Mouse (Mus musculus) forebrain, embryonic 10.5 days (tissue): Measurements from ENCODE around the gene Tlr12. TPM values are rescaled to one million over a fixed set of nuclear protein-coding genes. Genes with fewer than 3 reads are reported as not detected.
"Not testable (repeated sequence)": the region's sequence is repeated elsewhere in the genome, so short reads cannot be mapped to it uniquely, and the experiment has no call there.

Experiments
- DNase-seq: peaks from one replicate; pipeline ENCODE4 v3.0.0-alpha.2; 2017; ENCODE audit warnings: low spot score; ENCODE audit errors: extremely low spot score
- H3K27ac ChIP-seq: fragments of 300-500 bp; sonication (generic); 2 replicates; pipeline ENCODE4 v1.5.1; 2016; ENCODE audit warnings: mild to moderate bottlenecking
- H3K27me3 ChIP-seq: fragments of 300-500 bp; sonication (generic); 2 replicates; pipeline ENCODE4 v1.6.1; 2016; ENCODE audit warnings: mild to moderate bottlenecking; ENCODE audit not compliant: poor library complexity, severe bottlenecking
- H3K36me3 ChIP-seq: fragments of 300-500 bp; sonication (generic); replicated peaks from 2 replicates; pipeline ENCODE4 v1.6.1; 2016; ENCODE audit warnings: mild to moderate bottlenecking, moderate library complexity
- H3K4me1 ChIP-seq: fragments of 300-500 bp; sonication (generic); 2 replicates; pipeline ENCODE4 v1.6.1; 2016
- H3K4me3 ChIP-seq: fragments of 300-500 bp; sonication (generic); 2 replicates; pipeline ENCODE4 v1.5.1; 2016; ENCODE audit warnings: mild to moderate bottlenecking, moderate library complexity
- H3K9me3 ChIP-seq: fragments of 300-500 bp; sonication (generic); 2 replicates; pipeline ENCODE4 v1.6.1; 2016; ENCODE audit warnings: mild to moderate bottlenecking, moderate library complexity
- WGBS: fragments of 180-500 bp; shearing (Covaris S2); methylation state at CpG from one replicate; pipeline ENCODE4 v1.1.7; 2016; 5-methylcytosine and 5-hydroxymethylcytosine counted together
- polyA plus RNA-seq: library from polyadenylated mRNA; unstranded; fragments of >200 nt; fragmentation: Nextera tagmentation; extraction: Ambion mirVana; gene quantifications from 2 replicates; pipeline ENCODE4 v1.2.1, GENCODE M21; 2016

Gene Tlr12
- polyA plus RNA-seq, 1 experiment from 2014 or later = 0.63 TPM

- not testable (repeated sequence) for H3K4me3 ChIP-seq, DNase-seq, H3K9me3 ChIP-seq, H3K27ac ChIP-seq
- H3K4me1 ChIP-seq = peaks cover 25% of the 10 kb centered on the region
- peaks cover 14% of the 10 kb centered on the region for H3K27me3 ChIP-seq
- 82% methylated on average over 3 of the region's 3 CpGs for WGBS
- peaks cover 13% of the 10 kb centered on the region; the same call in 1 of the 2 replicates for H3K36me3 ChIP-seq
These were observed 6.7 kb downstream of the Tlr12 start for GRCm38 (mm10) chr4:128611726-128612125.

GRCm38 (mm10) chr4:128610706-128611105 lies 7.7 kb downstream of the Tlr12 start:
- Histone ChIP-seq H3K36me3 (peaks cover 17% of the 10 kb centered on the region; the same call in 1 of the 2 replicates), H3K27ac (0 out of 2 replicates have a peak overlapping the region, but pooled peaks have one; percentile 35), H3K4me3 (peak overlapping the region; percentile 85), H3K27me3 (peaks cover 4% of the 10 kb centered on the region), H3K4me1 (peaks cover 25% of the 10 kb centered on the region), H3K9me3 (no peaks in the 10 kb centered on the region)
- DNase-seq = no peak
- 38% methylated on average over 10 of the region's 10 CpGs for WGBS

DNA sequence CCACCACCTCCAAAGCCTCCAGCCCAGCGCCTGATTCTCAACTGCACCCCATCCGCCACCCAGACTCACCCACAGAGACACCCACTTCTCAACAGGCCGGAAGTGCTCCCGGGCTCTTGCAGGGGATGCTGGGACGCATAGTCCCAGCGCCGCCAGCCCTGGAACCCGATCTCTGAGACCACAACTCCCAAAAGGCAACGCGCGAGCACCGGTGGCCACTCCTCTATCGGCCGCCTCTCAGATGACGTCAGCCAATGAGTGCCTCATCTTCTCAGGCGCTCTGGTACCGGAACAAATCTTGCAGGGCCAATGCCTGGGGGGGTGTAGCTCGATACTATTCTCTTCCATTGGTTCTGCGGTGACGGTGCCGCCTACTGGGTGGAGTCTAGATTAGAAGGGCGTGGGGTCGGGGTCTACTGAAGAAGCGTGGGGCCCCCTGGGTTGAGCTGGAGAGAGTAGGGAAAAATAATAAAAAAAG lies 8.5 kb downstream of the Tlr12 start, which contains the start of gene Zscan20:
Gene Zscan20 (minus strand): TSS at position 174 of the 478 bp plus-strand sequence.
- no peaks in the 10 kb centered on the region for H3K9me3 ChIP-seq
- DNase-seq = peak; percentile 97
- H3K4me1 ChIP-seq = peaks cover 25% of the 10 kb centered on the region
- peaks cover 17% of the 10 kb centered on the region; the same call in 1 of the 2 replicates for H3K36me3 ChIP-seq
- peak within 1 kb of the TSS; percentile 85 for H3K4me3 ChIP-seq
- H3K27me3 ChIP-seq = no peaks in the 10 kb centered on the region
- peak within 1 kb of the TSS; percentile 89 for H3K27ac ChIP-seq
- under 1% methylated on average over 24 of the region's 24 CpGs for WGBS

DNA sequence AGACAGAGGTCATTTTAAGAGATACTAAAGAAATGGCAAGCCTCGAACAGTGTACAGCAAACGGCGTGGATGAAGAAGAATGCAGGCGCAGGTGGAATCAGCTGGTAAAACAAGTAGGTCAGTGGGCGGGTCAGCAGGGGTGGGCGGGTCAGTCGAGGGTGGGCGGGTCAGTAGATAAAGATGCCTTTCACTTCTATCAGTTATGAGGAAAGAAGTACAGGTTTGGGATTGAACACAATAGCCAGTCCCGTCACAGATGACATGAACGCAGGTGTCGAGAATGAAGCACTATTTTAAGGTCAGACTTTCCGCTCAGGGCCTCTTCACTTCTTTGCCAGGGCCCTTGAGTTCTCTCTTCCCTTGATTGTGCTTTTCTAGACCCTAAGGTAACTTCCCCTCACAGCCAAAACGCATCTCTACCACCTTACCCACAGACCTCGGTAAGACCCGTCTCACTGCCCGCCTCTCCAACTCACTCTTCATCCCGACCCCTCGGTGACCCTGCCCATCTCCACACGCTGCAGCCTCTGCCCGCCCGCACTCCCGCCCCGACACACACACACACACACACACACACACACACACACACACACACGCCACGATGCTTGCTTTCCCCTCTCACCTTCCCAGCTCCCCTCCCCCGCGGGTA lies 9.0 kb downstream of the Tlr12 start:
- no peaks in the 10 kb centered on the region for H3K27me3 ChIP-seq
- H3K4me1 ChIP-seq = peaks cover 25% of the 10 kb centered on the region
- DNase-seq = no peak
- H3K27ac ChIP-seq = peak overlapping the region; percentile 89
- H3K36me3 ChIP-seq = peaks cover 21% of the 10 kb centered on the region
- 13% methylated on average over 27 of the region's 27 CpGs for WGBS
- H3K9me3 ChIP-seq = no peaks in the 10 kb centered on the region
- H3K4me3 ChIP-seq = peak overlapping the region; percentile 85

- WGBS = 93% methylated on average over 11 of the region's 11 CpGs
- Histone ChIP-seq H3K36me3 (peaks cover 39% of the 10 kb centered on the region), H3K4me1 (peaks cover 25% of the 10 kb centered on the region), H3K27me3 (no peaks in the 10 kb centered on the region), H3K27ac (no peak overlapping the region), H3K9me3 (no peaks in the 10 kb centered on the region), H3K4me3 (no peak overlapping the region)
- DNase-seq = no peak
These were observed 10.8 kb downstream of the Tlr12 start for GRCm38 (mm10) chr4:128607661-128608060.

DNA sequence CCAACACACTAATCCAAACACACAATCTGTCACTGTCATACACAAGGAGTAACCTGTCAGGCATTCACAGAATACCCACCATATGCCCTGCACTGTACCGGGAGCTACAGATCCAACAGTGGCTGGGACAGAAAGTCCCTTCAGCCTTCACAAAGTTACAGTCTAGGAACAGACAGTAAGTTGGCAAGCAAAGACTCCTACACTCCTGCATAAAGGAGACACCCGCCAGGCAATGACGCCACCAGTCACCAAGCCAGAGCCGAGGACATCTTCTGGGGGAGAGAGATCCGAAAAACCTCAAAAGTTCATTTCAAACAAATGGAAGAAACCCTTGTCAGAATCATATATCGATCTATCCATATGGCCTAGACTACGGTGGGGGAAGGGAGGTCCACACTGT lies 11.8 kb downstream of the Tlr12 start:
- Histone ChIP-seq H3K27me3 (no peaks in the 10 kb centered on the region), H3K4me3 (no peak overlapping the region), H3K36me3 (peaks cover 49% of the 10 kb centered on the region), H3K9me3 (no peaks in the 10 kb centered on the region), H3K27ac (no peak overlapping the region), H3K4me1 (peaks cover 25% of the 10 kb centered on the region)
- DNase-seq = no peak
- WGBS = 98% methylated on average over 7 of the region's 7 CpGs

DNA sequence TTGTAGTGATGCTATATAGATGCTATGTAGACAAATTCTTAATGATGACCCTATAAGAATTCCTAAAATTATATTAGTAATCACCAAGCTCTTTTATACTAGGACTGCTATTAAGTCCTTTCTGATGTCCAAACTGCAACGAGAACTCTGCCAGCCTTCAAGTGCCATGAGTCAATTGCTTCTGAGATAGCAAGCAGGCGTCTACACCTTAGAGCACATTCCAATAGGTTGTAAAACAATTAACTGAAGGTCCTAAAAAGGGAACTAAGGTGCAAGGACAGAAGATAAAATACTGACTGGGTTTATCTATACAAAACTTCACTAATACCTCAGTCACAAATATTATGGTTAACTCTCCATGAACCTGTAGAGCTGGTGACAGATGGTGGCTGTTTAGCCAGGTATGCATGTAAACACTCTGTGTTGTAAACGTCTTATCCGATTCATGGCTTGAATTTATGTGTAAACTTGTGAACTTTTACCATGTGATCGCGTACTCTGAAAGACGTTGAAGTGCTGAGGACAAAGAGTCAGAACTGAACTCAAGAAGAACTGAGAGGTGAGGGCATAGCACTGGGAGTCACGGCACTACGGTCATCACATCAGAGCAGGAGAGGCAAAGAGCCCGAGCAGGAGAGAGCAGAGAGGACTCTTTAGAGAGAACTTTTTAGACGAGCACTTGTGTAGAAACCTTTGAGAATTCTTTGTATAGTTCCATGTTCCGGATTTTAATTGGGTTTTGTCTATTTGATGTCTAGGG lies 20.4 kb downstream of the Tlr12 start:
- peaks cover 8% of the 10 kb centered on the region; the same call in 1 of the 2 replicates for H3K4me1 ChIP-seq
- no peak overlapping the region for H3K27ac ChIP-seq
- H3K9me3 ChIP-seq = no peaks in the 10 kb centered on the region
- H3K27me3 ChIP-seq = no peaks in the 10 kb centered on the region
- peaks cover 59% of the 10 kb centered on the region for H3K36me3 ChIP-seq
- 93% methylated on average over 12 of the region's 12 CpGs for WGBS
- no peak overlapping the region for H3K4me3 ChIP-seq
- no peak for DNase-seq

DNA sequence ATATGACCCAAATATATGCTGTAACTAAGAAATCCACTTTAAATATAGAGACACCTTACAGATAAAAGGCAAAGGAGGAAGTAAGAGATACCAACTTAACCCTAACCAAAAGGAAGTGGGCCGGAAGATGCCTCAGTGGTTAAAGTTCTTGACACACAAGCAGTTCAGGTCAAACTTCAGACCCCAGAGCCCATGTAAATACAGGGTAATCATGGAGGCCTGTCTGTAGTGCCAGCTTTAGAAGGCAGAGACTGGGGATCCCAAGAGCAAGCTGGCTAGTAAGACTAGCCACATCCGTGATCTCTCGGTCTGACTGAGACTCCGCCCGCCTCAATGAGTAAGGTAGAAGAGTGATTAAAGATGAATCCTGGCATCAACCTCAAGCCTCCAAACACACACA lies 24.4 kb downstream of the Tlr12 start:
- WGBS = 94% methylated on average over 5 of the region's 5 CpGs
- Histone ChIP-seq H3K4me3 (no peak overlapping the region), H3K36me3 (peaks cover 54% of the 10 kb centered on the region), H3K27ac (no peak overlapping the region), H3K4me1 (peaks cover 8% of the 10 kb centered on the region; the same call in 1 of the 2 replicates), H3K27me3 (no peaks in the 10 kb centered on the region), H3K9me3 (no peaks in the 10 kb centered on the region)
- DNase-seq = no peak

DNA sequence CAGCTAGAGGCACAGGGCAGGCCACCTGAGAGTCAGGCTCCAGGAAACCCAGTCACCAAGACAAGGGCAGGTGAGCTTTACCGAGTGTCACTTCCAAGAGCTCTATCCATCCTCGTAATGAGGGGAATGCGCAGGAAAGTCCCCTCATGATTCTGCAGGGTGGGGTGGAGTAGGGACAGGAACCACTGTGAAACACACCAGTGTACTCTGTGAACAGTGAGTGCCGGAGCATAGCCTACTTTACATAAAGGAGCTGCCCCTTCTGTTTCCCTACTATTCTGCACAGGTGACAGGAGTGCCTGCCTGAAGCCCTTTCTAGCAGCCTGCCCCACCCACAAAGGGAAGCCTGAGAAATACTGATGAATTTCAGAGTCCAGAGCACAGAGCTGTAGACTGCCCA lies 25.1 kb downstream of the Tlr12 start:
- Histone ChIP-seq H3K4me3 (no peak overlapping the region), H3K27me3 (no peaks in the 10 kb centered on the region), H3K27ac (no peak overlapping the region), H3K9me3 (no peaks in the 10 kb centered on the region), H3K36me3 (peaks cover 54% of the 10 kb centered on the region), H3K4me1 (peaks cover 8% of the 10 kb centered on the region; the same call in 1 of the 2 replicates)
- DNase-seq = no peak
- 97% methylated on average over 4 of the region's 4 CpGs for WGBS

GRCm38 (mm10) chr4:128579182-128579581 lies 39.2 kb downstream of the Tlr12 start:
- peaks cover 46% of the 10 kb centered on the region for H3K9me3 ChIP-seq
- no peaks in the 10 kb centered on the region for H3K4me1 ChIP-seq
- H3K36me3 ChIP-seq = peaks cover 79% of the 10 kb centered on the region
- no peak for DNase-seq
- 58% methylated on average over 4 of the region's 4 CpGs for WGBS
- H3K27me3 ChIP-seq = no peaks in the 10 kb centered on the region
- H3K4me3 ChIP-seq = no peak overlapping the region
- no peak overlapping the region for H3K27ac ChIP-seq

DNA sequence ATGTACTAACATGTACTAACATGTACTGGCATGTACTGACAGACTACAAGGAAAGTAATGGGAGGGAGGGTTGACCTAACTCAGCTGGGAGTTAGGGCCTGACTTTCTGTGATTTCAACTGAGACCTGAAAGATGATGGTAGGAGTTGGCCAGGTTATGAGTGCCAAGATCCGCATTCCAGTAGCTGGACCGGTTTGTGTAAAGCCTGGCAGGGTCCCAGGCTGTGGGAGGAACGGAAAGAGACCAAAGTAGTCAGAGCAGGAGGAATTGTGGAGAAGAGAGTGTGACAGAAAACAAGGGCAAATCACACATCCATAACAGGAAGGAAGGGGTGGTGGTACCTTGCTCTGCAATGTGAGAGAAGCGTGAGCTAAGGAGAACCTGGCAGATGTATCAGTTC lies 42.6 kb downstream of the Tlr12 start:
- H3K27ac ChIP-seq = no peak overlapping the region
- no peaks in the 10 kb centered on the region for H3K27me3 ChIP-seq
- H3K36me3 ChIP-seq = peaks cover 45% of the 10 kb centered on the region
- DNase-seq = no peak
- no peaks in the 10 kb centered on the region for H3K4me1 ChIP-seq
- H3K4me3 ChIP-seq = no peak overlapping the region
- 97% methylated on average over 4 of the region's 4 CpGs for WGBS
- peaks cover 15% of the 10 kb centered on the region for H3K9me3 ChIP-seq
